Mouse (Mus musculus): ENCODE measurements around the gene Mrpl40.

Mrpl40 gene

GRCm38 (mm10) chr16:18829102-18829501 is 47.6 kb downstream of the Mrpl40 start:
- DNase-seq (ENCODE audit: low read depth in 2 of 2, low spot score in 2 of 2): no peak

DNA sequence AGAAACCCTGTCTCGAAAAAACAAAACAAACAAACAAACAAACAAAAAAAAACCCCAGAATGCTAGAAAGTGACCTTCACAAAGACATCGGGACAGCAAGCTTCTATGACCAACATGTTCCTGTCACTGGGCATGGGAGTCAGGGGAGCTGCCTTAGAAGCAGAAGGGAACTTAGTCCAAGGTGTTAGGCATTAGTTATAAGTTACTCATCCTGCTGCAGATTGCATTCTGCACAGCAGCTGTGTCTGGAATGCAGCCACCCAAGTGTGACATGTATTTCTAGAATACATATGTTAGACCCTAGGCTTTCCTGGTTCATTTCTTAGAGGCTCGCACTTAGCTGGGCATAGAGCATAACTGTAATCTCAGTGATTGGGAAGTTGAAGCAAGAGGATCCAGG is 48.0 kb downstream of the Mrpl40 start:
- DNase-seq (ENCODE audit: low read depth in 2 of 2, low spot score in 2 of 2): no peak

DNA sequence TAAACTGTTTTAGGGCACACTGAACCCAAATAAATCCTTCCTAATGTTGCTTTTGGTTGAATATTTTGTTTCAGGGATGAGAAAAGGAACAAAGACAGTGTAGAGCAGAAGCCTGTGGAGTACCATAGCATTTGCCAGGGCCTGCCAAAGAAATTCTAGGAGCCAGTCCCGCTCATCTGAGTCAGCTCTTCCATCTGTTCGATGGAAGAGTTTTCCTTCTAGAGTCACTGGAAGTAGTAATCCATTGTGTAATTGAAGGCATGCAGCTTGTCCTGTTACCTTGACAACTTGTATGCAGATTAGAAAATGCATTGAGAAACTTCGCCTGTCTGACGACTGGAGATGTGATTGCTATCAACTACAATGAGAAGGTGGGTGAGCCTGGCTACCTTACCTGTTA is 53.7 kb downstream of the Mrpl40 start:
- DNase-seq (ENCODE audit: low read depth in 2 of 2, low spot score in 2 of 2): no peak

DNA sequence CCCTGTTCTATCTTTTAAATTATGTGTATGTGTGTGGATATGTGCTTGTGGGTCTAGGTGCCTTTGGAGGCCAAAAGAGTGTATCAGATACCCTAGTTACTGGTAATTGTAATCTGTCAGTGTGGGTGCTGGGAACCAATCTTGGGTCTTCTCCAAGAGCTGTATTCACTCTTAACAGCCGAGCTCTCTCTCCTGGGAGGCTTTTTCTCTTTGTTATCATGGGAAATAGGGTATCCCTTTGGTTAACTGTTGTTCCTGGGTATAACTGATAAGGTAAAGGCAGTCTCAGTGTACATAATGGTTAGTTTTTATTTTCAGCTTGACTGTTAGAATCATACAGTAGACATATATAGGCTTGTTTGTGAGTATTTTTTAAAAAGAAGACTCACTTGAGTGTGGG is 54.3 kb downstream of the Mrpl40 start:
- DNase-seq (ENCODE audit: low read depth in 2 of 2, low spot score in 2 of 2): no peak
